ENCODE assay signal across 10 mouse cellular contexts in genomic region chr9:123384696-123385095, GRCm38 (mm10). TPM values are rescaled to one million over a fixed set of nuclear protein-coding genes. Genes with fewer than 3 reads are reported as not detected.
DNase-seq lines count a peak whose midpoint lies in the region; TF ChIP-seq lines count a peak whose summit lies in the region.
"Had no signal": no experiment of that assay in that cellular context is flagged by ENCODE, and none has a peak within 500 bp of the region (broad histone marks: within the 10 kb centered on the region; RNA-seq: fewer than 3 reads in every experiment).

No protein-coding gene starts in this region.

- no peak for TF ChIP-seq CTCF in lung, adult 2 months (IDR thresholded peaks at IDR 0.05; ENCODE audit: insufficient read depth, low read length)

- peaks cover 15% of the 10 kb centered on the region for H3K36me3 ChIP-seq in forebrain, embryonic 10.5 days (replicated peaks)

- H3K4me3 ChIP-seq in forebrain, embryonic 10.5 days: no peak overlapping the region
- H3K4me3 ChIP-seq in lung, adult 2 months (replicated peaks; ENCODE audit: extremely low read depth, low read depth, low read length): no peak overlapping the region
- H3K4me3 ChIP-seq: liver, embryonic 13.5 days; neural tube, embryonic 13.5 days had no signal

- no peak for TF ChIP-seq POLR2A in lung, adult 2 months (IDR thresholded peaks at IDR 0.05; ENCODE audit: borderline replicate concordance, extremely low read depth, low read depth, low read length)

- peak; percentile 58 to 65 for DNase-seq in left cerebral cortex, adult 18-20 months (ENCODE audit: low spot score in 2 of 2)
- DNase-seq in left cerebral cortex, adult 11 months (ENCODE audit: low spot score): no peak
- DNase-seq in forebrain, embryonic 10.5 days (ENCODE audit: extremely low spot score, low spot score): no peak
- peak; percentile 49 for DNase-seq in layer of hippocampus, adult 11-12 months (ENCODE audit: low spot score)
- DNase-seq in right cerebral cortex, adult 2 months (ENCODE audit: low spot score in 2 of 2): peak; percentile 60 to 63
- DNase-seq in lung, adult 2 months: no peak
- no peak for DNase-seq in thymus, postnatal 14 days
- no peak for DNase-seq in thymus, postnatal 0 days (ENCODE audit: low spot score)
- DNase-seq: liver, embryonic 13.5 days had no signal

- WGBS in forebrain, embryonic 10.5 days: 95% methylated on average over 3 of the region's 3 CpGs
- 69% methylated on average over 3 of the region's 3 CpGs for WGBS in lung, adult 2 months

- H3K27ac ChIP-seq in forebrain, embryonic 10.5 days: peak overlapping the region; percentile 65; the same call in 1 of the 2 replicates
- H3K27ac ChIP-seq: liver, embryonic 13.5 days had no signal

- no peaks in the 10 kb centered on the region for H3K27me3 ChIP-seq in forebrain, embryonic 10.5 days (ENCODE audit: poor library complexity, severe bottlenecking)
- H3K27me3 ChIP-seq: liver, embryonic 13.5 days; neural tube, embryonic 13.5 days had no signal

- no peaks in the 10 kb centered on the region for H3K9me3 ChIP-seq in forebrain, embryonic 10.5 days
- H3K9me3 ChIP-seq: liver, embryonic 13.5 days; neural tube, embryonic 13.5 days had no signal

- H3K4me1 ChIP-seq in forebrain, embryonic 10.5 days: peaks cover 19% of the 10 kb centered on the region
- no peaks in the 10 kb centered on the region for H3K4me1 ChIP-seq in lung, adult 2 months (ENCODE audit: control insufficient read depth, insufficient read depth, low read length)

RNA-seq across cellular contexts. Expression of gene Lars2, which starts 18.0 kb away (rescaled TPM):
- total RNA-seq in left cerebral cortex, adult 18-20 months (2021): 10 to 100 TPM; 33.7 to 36.0 TPM
- polyA plus RNA-seq in forebrain, embryonic 10.5 days (2016; fragmentation: Nextera tagmentation; extraction: Ambion mirVana): 701 and 878 TPM in 2 replicates
- polyA plus RNA-seq in lung, adult 2 months (2012; rRNA removed): 177 and 466 TPM in 2 replicates
- 1,551 and 1,799 TPM in 2 replicates for polyA plus RNA-seq in thymus, postnatal 0 days (2015; fragmentation: Nextera tagmentation; extraction: Ambion mirVana)

Comparison
In these comparisons a context has a peak if more than half of its experiments do, and no peak if none do; other contexts are left out.
1. DNase-seq: peak in left cerebral cortex, adult 18-20 months (2 of 2), layer of hippocampus, adult 11-12 months (single experiment) and right cerebral cortex, adult 2 months (2 of 2); none in left cerebral cortex, adult 11 months (single experiment), forebrain, embryonic 10.5 days (single experiment), lung, adult 2 months (single experiment), thymus, postnatal 14 days (single experiment) and thymus, postnatal 0 days (single experiment).